Mouse (Mus musculus): ENCODE measurements at regions not wholly inside any gene's neighbourhood (a gene's known extent, or its start where the extent isn't known, plus 50 kb on each side); places are given as distances from the start of the nearest gene placed in this dataset.

GRCm38 (mm10) chr3:57125792-57126485 lies 175.8 kb downstream of the Tm4sf1 start:
- DNase-seq (ENCODE audit: low read depth) = no peak
- TF ChIP-seq POLR2A (IDR thresholded peaks at IDR 0.05; ENCODE audit: borderline replicate concordance, extremely low read depth, insufficient read depth, insufficient read length, poor library complexity, severe bottlenecking) (no peak), CTCF (IDR thresholded peaks at IDR 0.05; ENCODE audit: borderline replicate concordance, extremely low read depth, insufficient read depth, insufficient read length) (no peak)

- no peak for DNase-seq (ENCODE audit: low read depth)
- TF ChIP-seq POLR2A (IDR thresholded peaks at IDR 0.05; ENCODE audit: borderline replicate concordance, extremely low read depth, insufficient read depth, insufficient read length, poor library complexity, severe bottlenecking) (no peak), CTCF (IDR thresholded peaks at IDR 0.05; ENCODE audit: borderline replicate concordance, extremely low read depth, insufficient read depth, insufficient read length) (no peak)
These were observed 183.8 kb downstream of the Tm4sf1 start for GRCm38 (mm10) chr3:57118016-57118415.

- DNase-seq (ENCODE audit: low read depth) = peak; percentile 36
- TF ChIP-seq POLR2A (IDR thresholded peaks at IDR 0.05; ENCODE audit: borderline replicate concordance, extremely low read depth, insufficient read depth, insufficient read length, poor library complexity, severe bottlenecking) (no peak), CTCF (IDR thresholded peaks at IDR 0.05; ENCODE audit: borderline replicate concordance, extremely low read depth, insufficient read depth, insufficient read length) (no peak)
These were observed 199.5 kb downstream of the Tm4sf1 start for GRCm38 (mm10) chr3:57102254-57102653.

GRCm38 (mm10) chr3:57100515-57100914 lies 201.3 kb downstream of the Tm4sf1 start:
- DNase-seq (ENCODE audit: low read depth) = no peak
- no peak for TF ChIP-seq CTCF (IDR thresholded peaks at IDR 0.05; ENCODE audit: borderline replicate concordance, extremely low read depth, insufficient read depth, insufficient read length)
- TF ChIP-seq POLR2A (IDR thresholded peaks at IDR 0.05; ENCODE audit: borderline replicate concordance, extremely low read depth, insufficient read depth, insufficient read length, poor library complexity, severe bottlenecking) = no peak

GRCm38 (mm10) chr3:57094936-57095335 lies 206.9 kb downstream of the Tm4sf1 start:
- TF ChIP-seq CTCF (IDR thresholded peaks at IDR 0.05; ENCODE audit: borderline replicate concordance, extremely low read depth, insufficient read depth, insufficient read length) (no peak), POLR2A (IDR thresholded peaks at IDR 0.05; ENCODE audit: borderline replicate concordance, extremely low read depth, insufficient read depth, insufficient read length, poor library complexity, severe bottlenecking) (no peak)
- DNase-seq (ENCODE audit: low read depth) = no peak

- no peak for TF ChIP-seq CTCF (IDR thresholded peaks at IDR 0.05; ENCODE audit: borderline replicate concordance, extremely low read depth, insufficient read depth, insufficient read length)
- no peak for TF ChIP-seq POLR2A (IDR thresholded peaks at IDR 0.05; ENCODE audit: borderline replicate concordance, extremely low read depth, insufficient read depth, insufficient read length, poor library complexity, severe bottlenecking)
- no peak for DNase-seq (ENCODE audit: low read depth)
These were observed 208.4 kb downstream of the Tm4sf1 start for GRCm38 (mm10) chr3:57093201-57093940.

- TF ChIP-seq POLR2A (IDR thresholded peaks at IDR 0.05; ENCODE audit: borderline replicate concordance, extremely low read depth, insufficient read depth, insufficient read length, poor library complexity, severe bottlenecking) = no peak
- TF ChIP-seq CTCF (IDR thresholded peaks at IDR 0.05; ENCODE audit: borderline replicate concordance, extremely low read depth, insufficient read depth, insufficient read length) = no peak
- no peak for DNase-seq (ENCODE audit: low read depth)
These were observed 227.3 kb downstream of the Tm4sf1 start for GRCm38 (mm10) chr3:57074516-57074915.

GRCm38 (mm10) chr3:57073962-57074506 lies 227.8 kb downstream of the Tm4sf1 start:
- DNase-seq (ENCODE audit: low read depth) = no peak
- no peak for TF ChIP-seq CTCF (IDR thresholded peaks at IDR 0.05; ENCODE audit: borderline replicate concordance, extremely low read depth, insufficient read depth, insufficient read length)
- TF ChIP-seq POLR2A (IDR thresholded peaks at IDR 0.05; ENCODE audit: borderline replicate concordance, extremely low read depth, insufficient read depth, insufficient read length, poor library complexity, severe bottlenecking) = no peak

- no peak for DNase-seq (ENCODE audit: low read depth)
- TF ChIP-seq POLR2A (IDR thresholded peaks at IDR 0.05; ENCODE audit: borderline replicate concordance, extremely low read depth, insufficient read depth, insufficient read length, poor library complexity, severe bottlenecking) (no peak), CTCF (IDR thresholded peaks at IDR 0.05; ENCODE audit: borderline replicate concordance, extremely low read depth, insufficient read depth, insufficient read length) (no peak)
These were observed 268.8 kb downstream of the Tm4sf1 start for GRCm38 (mm10) chr3:57033021-57033420.

GRCm38 (mm10) chr3:57018171-57018570 lies 283.6 kb downstream of the Tm4sf1 start:
- TF ChIP-seq CTCF (IDR thresholded peaks at IDR 0.05; ENCODE audit: borderline replicate concordance, extremely low read depth, insufficient read depth, insufficient read length) = no peak
- no peak for TF ChIP-seq POLR2A (IDR thresholded peaks at IDR 0.05; ENCODE audit: borderline replicate concordance, extremely low read depth, insufficient read depth, insufficient read length, poor library complexity, severe bottlenecking)
- DNase-seq (ENCODE audit: low read depth) = peak; percentile 66

GRCm38 (mm10) chr3:56981305-56981660 lies 320.5 kb downstream of the Tm4sf1 start:
- no peak for DNase-seq (ENCODE audit: low read depth)
- TF ChIP-seq POLR2A (IDR thresholded peaks at IDR 0.05; ENCODE audit: borderline replicate concordance, extremely low read depth, insufficient read depth, insufficient read length, poor library complexity, severe bottlenecking) (no peak), CTCF (IDR thresholded peaks at IDR 0.05; ENCODE audit: borderline replicate concordance, extremely low read depth, insufficient read depth, insufficient read length) (no peak)
